30 mouse cellular contexts compared by ENCODE assay signal in genomic region chr6:129351091-129351490, GRCm38 (mm10). TPM values are rescaled to one million over a fixed set of nuclear protein-coding genes. Genes with fewer than 3 reads are reported as not detected.
DNase-seq lines count a peak whose midpoint lies in the region; ATAC-seq and TF ChIP-seq lines count a peak whose summit lies in the region.
"Had no signal": no experiment of that assay in that cellular context is flagged by ENCODE, and none has a peak within 500 bp of the region (broad histone marks: within the 10 kb centered on the region; RNA-seq: fewer than 3 reads in every experiment).

No protein-coding gene starts in this region.

- H3K4me2 ChIP-seq in liver, embryonic 15.5 days, result no peak overlapping the region
- H3K4me2 ChIP-seq: embryonic facial prominence, embryonic 15.5 days; heart, embryonic 12.5 days; liver, embryonic 13.5 days; neural tube, embryonic 13.5 days had no signal

- no peak for TF ChIP-seq POLR2A in kidney, adult 2 months (IDR thresholded peaks at IDR 0.05; ENCODE audit: low read depth, low read length)

- H3K4me3 ChIP-seq in liver, embryonic 15.5 days (replicated peaks), result peak overlapping the region; percentile 25
- no peak overlapping the region for H3K4me3 ChIP-seq in brown adipose tissue, adult 24 weeks (ENCODE audit: insufficient read depth, low read depth, low read length)
- no peak overlapping the region for H3K4me3 ChIP-seq in kidney, adult 2 months (ENCODE audit: insufficient read depth, low read depth, low read length)
- H3K4me3 ChIP-seq: embryonic facial prominence, embryonic 15.5 days; heart, embryonic 12.5 days; hindbrain, embryonic 10.5 days; limb, embryonic 10.5 days; liver, embryonic 13.5 days; neural tube, embryonic 13.5 days had no signal

- no peaks in the 10 kb centered on the region for H3K9me3 ChIP-seq in liver, embryonic 15.5 days (replicated peaks)
- H3K9me3 ChIP-seq: embryonic facial prominence, embryonic 15.5 days; limb, embryonic 10.5 days; liver, embryonic 13.5 days; neural tube, embryonic 13.5 days had no signal

- no peak for ATAC-seq in liver, embryonic 15.5 days (ENCODE audit: insufficient read depth)
- ATAC-seq in megakaryocyte, adult 5-6 weeks (ENCODE audit: poor library complexity, severe bottlenecking), result 0 out of 2 replicates have a peak, but pooled peaks have one; percentile 15
- no peak for ATAC-seq in frontal cortex, adult (ENCODE audit: low TSS enrichment)
- ATAC-seq: activated CD4-positive, CD25-positive, alpha-beta regulatory T cell, adult 4 months; forebrain, embryonic 14.5 days; hindbrain, embryonic 16.5 days; lung, postnatal 0 days had no signal

- no peaks in the 10 kb centered on the region for H3K4me1 ChIP-seq in liver, embryonic 15.5 days (replicated peaks)
- no peaks in the 10 kb centered on the region for H3K4me1 ChIP-seq in brown adipose tissue, adult 24 weeks (ENCODE audit: control insufficient read depth, insufficient read depth, insufficient read length, low read length)
- no peaks in the 10 kb centered on the region for H3K4me1 ChIP-seq in kidney, adult 2 months (ENCODE audit: control insufficient read depth, insufficient read depth, low read length)
- H3K4me1 ChIP-seq: embryonic facial prominence, embryonic 15.5 days; heart, embryonic 12.5 days; hindbrain, embryonic 10.5 days; limb, embryonic 10.5 days; neural tube, embryonic 13.5 days had no signal

- 79% methylated on average over 3 of the region's 3 CpGs for WGBS in liver, embryonic 15.5 days (ENCODE audit: insufficient replicate concordance)
- 95% methylated on average over 3 of the region's 3 CpGs for WGBS in kidney, adult 2 months

- no peaks in the 10 kb centered on the region for H3K27me3 ChIP-seq in liver, embryonic 15.5 days
- no peaks in the 10 kb centered on the region for H3K27me3 ChIP-seq in kidney, adult 2 months (replicated peaks; ENCODE audit: control insufficient read depth, insufficient read depth, low read length)
- H3K27me3 ChIP-seq: embryonic facial prominence, embryonic 15.5 days; heart, embryonic 12.5 days; liver, embryonic 13.5 days; neural tube, embryonic 13.5 days had no signal

- H3K9ac ChIP-seq in liver, embryonic 15.5 days, result no peak overlapping the region
- H3K9ac ChIP-seq: embryonic facial prominence, embryonic 15.5 days; heart, embryonic 12.5 days; liver, embryonic 13.5 days; neural tube, embryonic 13.5 days had no signal

- no peaks in the 10 kb centered on the region for H3K36me3 ChIP-seq in liver, embryonic 15.5 days (replicated peaks)
- no peaks in the 10 kb centered on the region for H3K36me3 ChIP-seq in kidney, adult 2 months (ENCODE audit: control insufficient read depth, insufficient read depth, low read length)
- H3K36me3 ChIP-seq: embryonic facial prominence, embryonic 15.5 days; heart, embryonic 12.5 days; hindbrain, embryonic 10.5 days; limb, embryonic 10.5 days; liver, embryonic 13.5 days; neural tube, embryonic 13.5 days had no signal

- H3K27ac ChIP-seq in liver, embryonic 15.5 days (replicated peaks), result peak overlapping the region; percentile 29; the same call in 1 of the 2 replicates
- peak overlapping the region; percentile 8; the same call in 1 of the 2 replicates for H3K27ac ChIP-seq in brown adipose tissue, adult 24 weeks (replicated peaks; ENCODE audit: low read depth, low read length)
- H3K27ac ChIP-seq in kidney, adult 2 months (ENCODE audit: insufficient read depth, low read depth, low read length), result no peak overlapping the region
- H3K27ac ChIP-seq: embryonic facial prominence, embryonic 15.5 days; hindbrain, embryonic 10.5 days; kidney, postnatal 0 days; limb, embryonic 10.5 days; liver, embryonic 13.5 days; neural tube, embryonic 13.5 days had no signal

- no peak for DNase-seq in liver
- DNase-seq in lung, postnatal 25 days (ENCODE audit: low spot score), result no peak
- DNase-seq in kidney, adult 2 months, result no peak
- DNase-seq: adrenal gland, adult 8-10 months; cerebellum, adult 9-11 months; heart, postnatal 10 days; kidney, adult 18-20 months; liver, embryonic 13.5 days; midbrain, embryonic 14.5 days had no signal

- no peak for TF ChIP-seq CTCF in kidney, adult 2 months (conservative IDR thresholded peaks at IDR 0.05; ENCODE audit: insufficient read depth, insufficient read length, low read depth, low read length)

RNA-seq across cellular contexts. Expression of gene Clec12a, which starts 8.6 kb away (rescaled TPM):
- polyA plus RNA-seq in liver, embryonic 15.5 days (2015; fragmentation: Nextera tagmentation; extraction: Ambion mirVana), result 13.6 and 14.5 TPM in 2 replicates
- 2.7 and 6.3 TPM in 2 replicates for polyA plus RNA-seq in brown adipose tissue, adult 24 weeks (2012; ENCODE audit: insufficient read depth, insufficient read length, missing spikeins)
- 449 and 472 TPM in 2 replicates for total RNA-seq in megakaryocyte, adult 5-6 weeks (2015)
- total RNA-seq in megakaryocyte, adult 5-6 weeks (2017), result 389 and 405 TPM in 2 replicates
- 0.34 and 0.63 TPM in 2 replicates for polyA plus RNA-seq in kidney, adult 2 months (2012; rRNA removed)
- total RNA-seq: layer of hippocampus, postnatal 25 days had no signal
- polyA plus RNA-seq: C2C12 had no signal

RNA-seq across cellular contexts. Expression of gene 4922502D21Rik, which starts 19.5 kb away (rescaled TPM):
- not detected in 2 replicates for polyA plus RNA-seq in liver, embryonic 15.5 days (2015; fragmentation: Nextera tagmentation; extraction: Ambion mirVana)
- not detected in 2 replicates for polyA plus RNA-seq in brown adipose tissue, adult 24 weeks (2012; ENCODE audit: insufficient read depth, insufficient read length, missing spikeins)
- 0.54 TPM in 1 of 2 replicates, not detected in the other for total RNA-seq in megakaryocyte, adult 5-6 weeks (2015)
- total RNA-seq in megakaryocyte, adult 5-6 weeks (2017), result 0.44 TPM in 1 of 2 replicates, not detected in the other
- 0.09 and 0.12 TPM in 2 replicates for polyA plus RNA-seq in kidney, adult 2 months (2012; rRNA removed)
- total RNA-seq: adrenal gland, adult 8-10 months; gastrocnemius, adult 8-10 months; heart, postnatal 10 days; layer of hippocampus, postnatal 25 days; megakaryocyte-erythroid progenitor cell, adult 5-6 weeks had no signal
- polyA plus RNA-seq: activated CD4-positive, CD25-positive, alpha-beta regulatory T cell, adult 4 months; C2C12; forebrain, embryonic 14.5 days; heart, embryonic 12.5 days; hindbrain, embryonic 10.5 days; hindbrain, embryonic 16.5 days; kidney, postnatal 0 days; large intestine, adult 2 months; limb, embryonic 10.5 days; liver, embryonic 13.5 days; lung, postnatal 0 days; midbrain, embryonic 14.5 days; neural tube, embryonic 13.5 days had no signal

RNA-seq across cellular contexts. Expression of gene Clec12b, which starts 34.6 kb away (rescaled TPM):
- polyA plus RNA-seq in liver, embryonic 15.5 days (2015; fragmentation: Nextera tagmentation; extraction: Ambion mirVana), result 0.06 and 0.08 TPM in 2 replicates
- not detected in 2 replicates for polyA plus RNA-seq in brown adipose tissue, adult 24 weeks (2012; ENCODE audit: insufficient read depth, insufficient read length, missing spikeins)
- not detected in 2 replicates for total RNA-seq in megakaryocyte, adult 5-6 weeks (2015)
- not detected in 2 replicates for total RNA-seq in megakaryocyte, adult 5-6 weeks (2017)
- polyA plus RNA-seq in kidney, adult 2 months (2012; rRNA removed), result 0.06 and 0.12 TPM in 2 replicates
- total RNA-seq: common myeloid progenitor, adult 5-6 weeks; gastrocnemius, adult 8-10 months; heart, postnatal 10 days; layer of hippocampus, postnatal 25 days; megakaryocyte-erythroid progenitor cell, adult 5-6 weeks had no signal
- polyA plus RNA-seq: activated CD4-positive, CD25-positive, alpha-beta regulatory T cell, adult 4 months; C2C12; embryonic facial prominence, embryonic 15.5 days; forebrain, embryonic 14.5 days; hindbrain, embryonic 10.5 days; large intestine, adult 2 months; limb, embryonic 10.5 days; neural tube, embryonic 13.5 days had no signal

RNA-seq across cellular contexts. Expression of gene Clec1b, which starts 46.0 kb away (rescaled TPM):
- polyA plus RNA-seq in liver, embryonic 15.5 days (2015; fragmentation: Nextera tagmentation; extraction: Ambion mirVana), result 23.6 and 27.2 TPM in 2 replicates
- not detected in 2 replicates for polyA plus RNA-seq in brown adipose tissue, adult 24 weeks (2012; ENCODE audit: insufficient read depth, insufficient read length, missing spikeins)
- 3.6 and 5.5 TPM in 2 replicates for total RNA-seq in megakaryocyte, adult 5-6 weeks (2015)
- 3.8 and 4.5 TPM in 2 replicates for total RNA-seq in megakaryocyte, adult 5-6 weeks (2017)
- 0.24 and 0.41 TPM in 2 replicates for polyA plus RNA-seq in kidney, adult 2 months (2012; rRNA removed)
- total RNA-seq: gastrocnemius, adult 8-10 months; layer of hippocampus, postnatal 25 days; megakaryocyte-erythroid progenitor cell, adult 5-6 weeks had no signal
- polyA plus RNA-seq: C2C12; gonadal fat pad, adult 2 months had no signal

RNA-seq across cellular contexts. Expression of gene Clec9a, which starts 57.6 kb away (rescaled TPM):
- polyA plus RNA-seq in liver, embryonic 15.5 days (2015; fragmentation: Nextera tagmentation; extraction: Ambion mirVana), result 0.22 and 0.25 TPM in 2 replicates
- 0.63 TPM in 1 of 2 replicates, not detected in the other for polyA plus RNA-seq in brown adipose tissue, adult 24 weeks (2012; ENCODE audit: insufficient read depth, insufficient read length, missing spikeins)
- 27.6 and 31.4 TPM in 2 replicates for total RNA-seq in megakaryocyte, adult 5-6 weeks (2015)
- 13.4 and 14.3 TPM in 2 replicates for total RNA-seq in megakaryocyte, adult 5-6 weeks (2017)
- polyA plus RNA-seq in kidney, adult 2 months (2012; rRNA removed), result 0.42 and 0.86 TPM in 2 replicates
- total RNA-seq: gastrocnemius, adult 8-10 months; layer of hippocampus, postnatal 25 days had no signal
- polyA plus RNA-seq: activated CD4-positive, CD25-positive, alpha-beta regulatory T cell, adult 4 months; C2C12; embryonic facial prominence, embryonic 15.5 days had no signal
